Mouse (Mus musculus) forebrain, embryonic 16.5 days (tissue): ENCODE data around the gene Spata16. TPM values are rescaled to one million over a fixed set of nuclear protein-coding genes. Genes with fewer than 3 reads are reported as not detected.
A peak's percentile ranks its signal among the peaks of the same experiment; 100 is the strongest.
"Not testable (repeated sequence)": the region's sequence is repeated elsewhere in the genome, so short reads cannot be mapped to it uniquely, and the experiment has no call there.

Experiments
- ATAC-seq: fragments of 200-750 bp; cut with Nextera tagmentation; 2 replicates; pipeline ENCODE4 v1.8.0; 2017; ENCODE audit warnings: mild to moderate bottlenecking, moderate library complexity
- H3K27ac ChIP-seq: fragments of 300-500 bp; sonication (generic); 2 replicates; pipeline ENCODE4 v1.5.1; 2014; ENCODE audit warnings: low read length, control low read depth
- H3K27me3 ChIP-seq: fragments of 300-500 bp; sonication (generic); replicated peaks from 2 replicates; pipeline ENCODE4 v1.6.1; 2014; ENCODE audit warnings: low read length; ENCODE audit not compliant: control insufficient read depth, insufficient read depth
- H3K36me3 ChIP-seq: fragments of 300-500 bp; sonication (generic); 2 replicates; pipeline ENCODE4 v1.6.1; 2014; ENCODE audit not compliant: control insufficient read depth, insufficient read depth
- H3K4me1 ChIP-seq: fragments of 300-500 bp; sonication (generic); replicated peaks from 2 replicates; pipeline ENCODE4 v1.6.1; 2014; ENCODE audit warnings: low read length; ENCODE audit not compliant: control insufficient read depth, insufficient read depth
- H3K4me2 ChIP-seq: fragments of 300-500 bp; sonication (generic); 2 replicates; pipeline ENCODE4 v1.6.1; 2014; ENCODE audit warnings: mild to moderate bottlenecking, low read length, control low read depth
- H3K4me3 ChIP-seq: fragments of 300-500 bp; sonication (generic); replicated peaks from 2 replicates; pipeline ENCODE4 v1.5.1; 2014; ENCODE audit warnings: mild to moderate bottlenecking, low read length, control low read depth
- H3K9ac ChIP-seq: fragments of 300-500 bp; sonication (generic); replicated peaks from 2 replicates; pipeline ENCODE4 v1.6.1; 2014; ENCODE audit warnings: low read depth, low read length, control low read depth
- H3K9me3 ChIP-seq: fragments of 300-500 bp; sonication (generic); 2 replicates; pipeline ENCODE4 v1.6.1; 2016; ENCODE audit warnings: low read length; ENCODE audit not compliant: control insufficient read depth
- WGBS: fragments of 180-500 bp; shearing (Covaris S2); extraction: QIAGEN DNeasy Blood & Tissue Kit; methylation state at CpG from one replicate; pipeline ENCODE4 v1.1.7; 2014; 5-methylcytosine and 5-hydroxymethylcytosine counted together
- polyA plus RNA-seq: library from polyadenylated mRNA; unstranded; fragments of >200 nt; fragmentation: Nextera tagmentation; extraction: Ambion mirVana; gene quantifications from 2 replicates; pipeline ENCODE4 v1.2.1, GENCODE M21; 2015

Spata16 gene
- polyA plus RNA-seq, 1 experiment from 2014 or later, result not detected

DNA sequence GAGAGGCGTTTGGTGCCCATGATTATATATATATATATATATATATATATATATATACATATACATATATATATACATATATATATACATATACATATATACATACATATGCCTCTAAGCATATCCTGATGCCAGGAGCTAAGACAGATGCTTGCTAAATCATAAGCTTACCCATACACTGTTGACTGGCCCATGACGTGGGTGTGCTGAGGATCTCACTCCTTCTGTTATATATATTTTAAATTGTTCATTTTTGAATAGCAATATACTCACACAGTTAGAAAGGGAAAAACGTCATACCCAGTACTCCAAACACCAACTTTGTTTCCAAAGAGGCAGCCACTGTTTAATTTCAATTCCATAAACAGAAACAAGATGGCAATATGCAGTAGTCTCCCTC, 48.4 kb downstream of the Spata16 start:
- Histone ChIP-seq H3K9ac (no peak overlapping the region), H3K27me3 (no peaks in the 10 kb centered on the region), H3K4me1 (no peaks in the 10 kb centered on the region), H3K36me3 (no peaks in the 10 kb centered on the region), H3K9me3 (no peaks in the 10 kb centered on the region), H3K4me2 (no peak overlapping the region), H3K27ac (no peak overlapping the region), H3K4me3 (no peak overlapping the region)
- 81% methylated on average over 3 of the region's 3 CpGs for WGBS
- no peak for ATAC-seq

DNA sequence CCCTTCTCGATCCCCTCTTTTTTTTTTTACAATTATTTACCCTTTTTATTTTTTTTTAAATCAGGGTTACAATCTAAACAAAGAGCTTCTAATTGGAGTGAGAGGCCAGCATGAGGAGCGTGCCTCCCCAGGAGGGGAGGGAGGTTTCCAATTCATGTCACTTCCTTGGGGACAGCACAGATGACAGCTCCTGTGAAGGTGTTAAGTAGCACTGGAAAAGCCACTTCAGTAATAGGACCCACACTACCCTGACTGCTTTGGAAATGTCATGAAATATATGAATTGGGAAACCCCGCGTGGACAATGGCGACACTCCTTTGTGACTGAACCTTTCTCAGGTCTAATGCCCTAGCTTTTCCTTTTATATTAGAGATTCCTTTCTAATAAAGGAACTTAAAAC, 72.1 kb downstream of the Spata16 start:
- ATAC-seq, result 0 out of 2 replicates have a peak, but pooled peaks have one; percentile 52
- not testable (repeated sequence) for H3K27ac ChIP-seq, H3K9me3 ChIP-seq, H3K36me3 ChIP-seq, H3K9ac ChIP-seq, H3K4me3 ChIP-seq, H3K4me1 ChIP-seq, H3K27me3 ChIP-seq, H3K4me2 ChIP-seq
- 37% methylated on average over 5 of the region's 5 CpGs for WGBS

GRCm38 (mm10) chr3:26727526-26727925, 90.1 kb downstream of the Spata16 start:
- 65% methylated on average over 6 of the region's 6 CpGs for WGBS
- Histone ChIP-seq H3K4me3 (no peak overlapping the region), H3K9me3 (no peaks in the 10 kb centered on the region), H3K4me1 (no peaks in the 10 kb centered on the region), H3K36me3 (no peaks in the 10 kb centered on the region), H3K27ac (no peak overlapping the region), H3K9ac (no peak overlapping the region), H3K4me2 (no peak overlapping the region), H3K27me3 (no peaks in the 10 kb centered on the region)
- ATAC-seq, result no peak

DNA sequence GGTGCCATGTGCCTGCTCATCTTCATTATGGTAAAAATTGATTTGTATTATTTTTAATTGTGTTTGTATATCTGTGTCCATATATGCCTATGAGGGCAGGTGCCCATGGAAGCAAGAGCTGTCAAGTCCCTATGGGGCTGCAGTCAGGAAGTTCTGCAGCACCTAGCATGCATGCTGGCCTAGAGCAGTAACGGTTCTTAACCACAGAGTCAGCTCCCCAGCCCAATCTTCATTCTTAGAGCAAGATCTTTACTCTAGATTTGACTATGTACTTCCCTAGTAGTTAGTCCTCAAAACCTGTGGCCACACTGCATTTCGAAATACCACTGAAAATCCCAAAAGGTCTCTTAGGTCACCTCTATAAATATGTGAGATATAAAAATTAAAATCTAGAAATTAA, 113.1 kb downstream of the Spata16 start:
- Histone ChIP-seq H3K9ac (no peak overlapping the region), H3K36me3 (no peaks in the 10 kb centered on the region), H3K4me2 (no peak overlapping the region), H3K4me1 (no peaks in the 10 kb centered on the region), H3K27me3 (no peaks in the 10 kb centered on the region), H3K4me3 (no peak overlapping the region), H3K27ac (no peak overlapping the region), H3K9me3 (no peaks in the 10 kb centered on the region)
- ATAC-seq, result no peak
- WGBS, result 86% methylated on average over 2 of the region's 2 CpGs

- Histone ChIP-seq H3K4me1 (no peaks in the 10 kb centered on the region), H3K4me3 (no peak overlapping the region), H3K27me3 (no peaks in the 10 kb centered on the region), H3K9ac (no peak overlapping the region), H3K36me3 (no peaks in the 10 kb centered on the region), H3K4me2 (no peak overlapping the region), H3K27ac (no peak overlapping the region), H3K9me3 (no peaks in the 10 kb centered on the region)
- ATAC-seq, result no peak
- WGBS, result 89% methylated on average over 6 of the region's 6 CpGs
Measured at GRCm38 (mm10) chr3:26752441-26752840, 115.0 kb downstream of the Spata16 start.

GRCm38 (mm10) chr3:26793334-26794101, 156.1 kb downstream of the Spata16 start:
- H3K9me3 ChIP-seq, result no peaks in the 10 kb centered on the region
- no peak overlapping the region for H3K27ac ChIP-seq
- no peak for ATAC-seq
- 83% methylated on average over 12 of the region's 12 CpGs for WGBS
- H3K36me3 ChIP-seq, result no peaks in the 10 kb centered on the region
- H3K27me3 ChIP-seq, result no peaks in the 10 kb centered on the region
- no peak overlapping the region for H3K4me3 ChIP-seq
- peaks cover 3% of the 10 kb centered on the region; the same call in 1 of the 2 replicates for H3K4me1 ChIP-seq
- H3K9ac ChIP-seq, result no peak overlapping the region
- H3K4me2 ChIP-seq, result no peak overlapping the region

DNA sequence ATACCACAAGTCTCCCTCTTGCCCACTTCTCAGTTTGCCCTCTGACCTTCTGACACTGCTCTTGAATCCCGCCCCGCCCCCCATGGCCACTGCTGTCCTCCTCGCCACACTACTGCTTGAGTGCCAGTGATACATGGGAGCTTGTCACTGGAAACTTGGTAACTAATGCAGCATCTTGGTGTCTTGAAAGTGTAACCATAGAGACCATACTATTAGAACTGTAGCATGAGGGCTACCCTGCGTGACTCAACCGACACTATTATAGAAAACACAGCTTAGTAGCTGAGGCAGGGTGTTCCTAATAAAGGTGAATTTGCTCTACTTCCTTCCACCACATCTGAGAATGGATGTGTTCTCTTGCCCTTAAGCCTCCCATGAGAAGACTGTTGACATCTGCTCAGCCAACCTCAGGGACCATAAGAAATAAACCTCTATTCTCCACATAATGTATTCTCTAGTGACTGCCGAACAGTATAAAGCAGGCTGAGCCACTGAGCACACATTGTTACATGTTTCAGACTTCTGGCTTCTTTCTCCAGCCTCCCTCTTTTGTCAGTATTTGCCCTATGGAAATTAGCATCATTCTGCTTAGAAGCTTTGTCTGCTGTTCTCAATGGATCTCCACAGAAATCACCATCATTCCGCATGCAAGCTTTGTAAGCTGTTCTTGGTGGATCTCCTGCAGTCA, 158.6 kb downstream of the Spata16 start:
- no peaks in the 10 kb centered on the region for H3K36me3 ChIP-seq
- no peak overlapping the region for H3K27ac ChIP-seq
- H3K4me2 ChIP-seq, result no peak overlapping the region
- no peaks in the 10 kb centered on the region for H3K27me3 ChIP-seq
- H3K9ac ChIP-seq, result no peak overlapping the region
- H3K4me1 ChIP-seq, result peaks cover 3% of the 10 kb centered on the region; the same call in 1 of the 2 replicates
- no peak overlapping the region for H3K4me3 ChIP-seq
- ATAC-seq, result no peak
- H3K9me3 ChIP-seq, result no peaks in the 10 kb centered on the region
- 62% methylated on average over 7 of the region's 7 CpGs for WGBS

DNA sequence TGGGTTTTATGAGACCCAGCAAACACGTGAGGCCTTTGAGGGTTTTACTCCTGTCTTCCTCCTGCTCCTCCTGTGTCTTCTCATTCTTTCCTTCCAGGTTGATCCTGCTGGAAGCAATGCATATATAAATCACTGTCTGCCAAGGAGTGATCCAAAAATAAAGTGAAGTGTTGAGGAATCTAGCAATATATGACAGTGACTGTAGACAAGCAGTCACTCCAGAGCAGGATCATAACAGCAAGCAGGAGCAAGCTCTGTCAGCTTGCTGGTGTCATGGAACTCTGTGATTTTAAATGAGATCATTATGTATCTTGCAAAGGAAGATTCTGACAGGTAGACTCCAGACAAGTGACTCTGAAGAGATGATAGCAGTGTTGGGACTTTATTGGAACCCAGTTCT, 159.5 kb downstream of the Spata16 start:
- no peak overlapping the region for H3K27ac ChIP-seq
- H3K27me3 ChIP-seq, result no peaks in the 10 kb centered on the region
- no peaks in the 10 kb centered on the region for H3K36me3 ChIP-seq
- H3K4me1 ChIP-seq, result peaks cover 3% of the 10 kb centered on the region; the same call in 1 of the 2 replicates
- no peaks in the 10 kb centered on the region for H3K9me3 ChIP-seq
- H3K4me3 ChIP-seq, result no peak overlapping the region
- peak; percentile 40; the same call in 1 of the 2 replicates for ATAC-seq
- H3K9ac ChIP-seq, result no peak overlapping the region
- WGBS, result 81% methylated on average over 1 of the region's 1 CpGs
- no peak overlapping the region for H3K4me2 ChIP-seq

DNA sequence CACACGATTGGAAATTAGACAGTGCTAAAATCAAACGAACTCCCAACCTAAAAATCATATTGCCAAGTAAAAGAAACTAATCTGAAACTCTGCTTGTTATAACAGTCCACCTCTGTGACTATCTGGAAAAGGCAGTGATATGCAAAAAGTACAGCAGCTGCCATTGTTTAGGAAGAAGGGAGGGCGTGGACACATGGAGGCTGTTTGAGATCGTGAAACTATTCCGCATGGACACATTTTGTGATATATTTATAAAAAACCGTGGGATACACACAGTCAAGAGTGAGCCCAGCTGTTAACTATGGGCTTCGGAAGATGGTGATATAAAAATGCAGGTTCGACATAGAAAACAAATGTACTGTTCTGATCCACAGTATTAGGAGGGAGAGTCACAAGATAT, 176.9 kb downstream of the Spata16 start:
- Histone ChIP-seq H3K4me2 (no peak overlapping the region), H3K27ac (no peak overlapping the region), H3K27me3 (no peaks in the 10 kb centered on the region), H3K36me3 (no peaks in the 10 kb centered on the region), H3K4me3 (no peak overlapping the region), H3K4me1 (no peaks in the 10 kb centered on the region), H3K9me3 (no peaks in the 10 kb centered on the region), H3K9ac (no peak overlapping the region)
- WGBS, result 85% methylated on average over 8 of the region's 8 CpGs
- ATAC-seq, result no peak
